Mouse (Mus musculus) hindbrain, embryonic 14.5 days (tissue): ENCODE measurements around the gene Rnf34. TPM values are rescaled to one million over a fixed set of nuclear protein-coding genes. Genes with fewer than 3 reads are reported as not detected.

Source experiments
- ATAC-seq: fragments of 200-750 bp; cut with Nextera tagmentation; 2 replicates; pipeline ENCODE4 v1.8.0; 2017; ENCODE audit warnings: moderate number of reproducible peaks, mild to moderate bottlenecking, moderate TSS enrichment, moderate library complexity; ENCODE audit not compliant: low FRiP score
- DNase-seq: peaks from one replicate; pipeline ENCODE4 v3.0.0-alpha.2; 2015; ENCODE audit warnings: low spot score
- H3K27ac ChIP-seq: fragments of 300-500 bp; sonication (generic); 2 replicates; pipeline ENCODE4 v1.5.1; 2014; ENCODE audit warnings: mild to moderate bottlenecking, moderate library complexity
- H3K27me3 ChIP-seq: fragments of 300-500 bp; sonication (generic); 2 replicates; pipeline ENCODE4 v1.6.1; 2014; ENCODE audit warnings: mild to moderate bottlenecking, low read length, mixed read lengths; ENCODE audit not compliant: control insufficient read depth, insufficient read depth
- H3K36me3 ChIP-seq: fragments of 300-500 bp; sonication (generic); replicated peaks from 2 replicates; pipeline ENCODE4 v1.6.1; 2014; ENCODE audit not compliant: control insufficient read depth, insufficient read depth
- H3K4me1 ChIP-seq: fragments of 300-500 bp; sonication (generic); replicated peaks from 2 replicates; pipeline ENCODE4 v1.6.1; 2014; ENCODE audit warnings: antibody characterized with exemption, low read length, mixed read lengths; ENCODE audit not compliant: control insufficient read depth, insufficient read depth
- H3K4me2 ChIP-seq: fragments of 300-500 bp; sonication (generic); replicated peaks from 2 replicates; pipeline ENCODE4 v1.6.1; 2014; ENCODE audit warnings: mild to moderate bottlenecking, moderate library complexity
- H3K4me3 ChIP-seq: fragments of 300-500 bp; sonication (generic); replicated peaks from 2 replicates; pipeline ENCODE4 v1.5.1; 2014; ENCODE audit warnings: mild to moderate bottlenecking, low read length
- H3K9ac ChIP-seq: fragments of 300-500 bp; sonication (generic); 2 replicates; pipeline ENCODE4 v1.6.1; 2014
- H3K9me3 ChIP-seq: fragments of 300-500 bp; sonication (generic); 2 replicates; pipeline ENCODE4 v1.6.1; 2016; ENCODE audit warnings: low read length; ENCODE audit not compliant: control insufficient read depth
- WGBS: fragments of 180-500 bp; shearing (Covaris S2); extraction: QIAGEN DNeasy Blood & Tissue Kit; methylation state at CpG from one replicate; pipeline ENCODE4 v1.1.7; 2014; 5-methylcytosine and 5-hydroxymethylcytosine counted together
- polyA plus RNA-seq: library from polyadenylated mRNA; unstranded; fragments of >200 nt; fragmentation: Nextera tagmentation; extraction: Ambion mirVana; gene quantifications from 2 replicates; pipeline ENCODE4 v1.2.1, GENCODE M21; 2014

Rnf34 gene
- polyA plus RNA-seq, 1 experiment from 2014 or later, result 54.8 TPM

DNA sequence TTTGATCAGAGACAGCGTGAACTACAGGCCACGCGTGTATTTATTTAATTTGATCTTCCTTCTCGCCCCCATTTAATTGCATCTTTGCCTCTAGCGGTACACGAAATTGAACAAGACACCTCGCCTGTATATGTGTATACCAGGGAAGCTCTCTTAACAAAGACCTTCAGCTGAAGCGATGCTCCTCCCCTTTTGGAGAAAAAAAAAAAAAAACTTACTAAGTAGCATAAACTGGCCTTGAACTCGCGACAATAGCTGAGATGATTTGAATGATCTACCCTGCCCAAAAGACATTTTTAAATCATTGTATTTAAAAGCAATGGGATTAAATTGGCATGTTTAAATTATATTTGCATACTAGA lies 28.3 kb upstream of the Rnf34 start:
- no peaks in the 10 kb centered on the region for H3K9me3 ChIP-seq
- DNase-seq (no peak), ATAC-seq (peak; percentile 47)
- H3K27me3 ChIP-seq, result no peaks in the 10 kb centered on the region
- peaks cover 29% of the 10 kb centered on the region for H3K36me3 ChIP-seq
- H3K4me1 ChIP-seq, result peaks cover 13% of the 10 kb centered on the region
- peak overlapping the region; percentile 62 for H3K4me3 ChIP-seq
- WGBS, result under 1% methylated on average over 10 of the region's 10 CpGs
- peak overlapping the region; percentile 72 for H3K9ac ChIP-seq
- peak overlapping the region; percentile 72 for H3K4me2 ChIP-seq
- H3K27ac ChIP-seq, result peak overlapping the region; percentile 93

DNA sequence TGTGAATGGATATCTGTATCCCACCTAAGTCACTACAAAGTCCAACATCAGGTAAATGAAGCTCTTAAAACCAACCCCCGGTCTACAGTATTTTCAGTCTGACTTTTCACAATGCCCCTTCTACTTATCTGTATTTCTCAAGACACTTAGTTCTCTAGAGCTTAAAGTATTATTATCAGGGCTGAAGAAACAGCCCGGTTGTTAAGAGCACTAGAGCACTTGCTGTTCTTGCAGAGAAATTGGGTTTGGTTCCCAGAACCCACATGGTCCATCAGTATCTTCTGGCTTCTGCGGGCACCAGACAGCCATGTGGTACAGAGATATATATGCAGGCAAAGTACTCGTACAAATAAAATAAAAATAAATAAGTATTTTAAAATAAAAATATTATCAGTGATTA lies 27.4 kb upstream of the Rnf34 start:
- Histone ChIP-seq H3K36me3 (peaks cover 21% of the 10 kb centered on the region), H3K4me3 (no peak overlapping the region), H3K27ac (no peak overlapping the region), H3K9me3 (no peaks in the 10 kb centered on the region), H3K27me3 (no peaks in the 10 kb centered on the region), H3K4me2 (no peak overlapping the region), H3K4me1 (peaks cover 13% of the 10 kb centered on the region), H3K9ac (no peak overlapping the region)
- DNase-seq (no peak), ATAC-seq (no peak)
- 91% methylated on average over 4 of the region's 4 CpGs for WGBS

DNA sequence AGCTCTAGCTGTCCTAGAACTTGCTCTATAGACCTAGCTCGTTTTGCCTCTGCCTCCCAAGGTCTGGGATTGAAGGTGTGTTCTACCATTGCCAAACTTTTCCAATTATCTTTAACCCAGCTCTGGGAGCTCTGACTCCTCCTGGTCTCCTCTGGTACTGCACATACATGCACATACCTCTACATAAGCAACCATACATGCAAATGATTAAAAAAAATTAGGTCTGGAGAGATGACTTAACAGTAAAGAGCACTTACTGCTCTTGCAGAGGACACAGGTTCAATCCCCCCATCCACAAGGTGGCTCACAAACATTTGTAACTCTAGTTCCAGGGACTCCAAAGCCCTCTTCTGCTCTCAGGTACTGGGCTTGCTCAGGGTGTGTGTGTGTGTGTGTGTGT lies 25.9 kb upstream of the Rnf34 start:
- H3K36me3 ChIP-seq, result peaks cover 6% of the 10 kb centered on the region; the same call in 1 of the 2 replicates
- no peak overlapping the region for H3K27ac ChIP-seq
- H3K4me1 ChIP-seq, result peaks cover 13% of the 10 kb centered on the region
- no peak overlapping the region for H3K4me3 ChIP-seq
- no peaks in the 10 kb centered on the region for H3K9me3 ChIP-seq
- no peak overlapping the region for H3K9ac ChIP-seq
- WGBS, result 62% methylated on average over 1 of the region's 1 CpGs
- DNase-seq (no peak), ATAC-seq (no peak)
- no peak overlapping the region for H3K4me2 ChIP-seq
- H3K27me3 ChIP-seq, result no peaks in the 10 kb centered on the region

DNA sequence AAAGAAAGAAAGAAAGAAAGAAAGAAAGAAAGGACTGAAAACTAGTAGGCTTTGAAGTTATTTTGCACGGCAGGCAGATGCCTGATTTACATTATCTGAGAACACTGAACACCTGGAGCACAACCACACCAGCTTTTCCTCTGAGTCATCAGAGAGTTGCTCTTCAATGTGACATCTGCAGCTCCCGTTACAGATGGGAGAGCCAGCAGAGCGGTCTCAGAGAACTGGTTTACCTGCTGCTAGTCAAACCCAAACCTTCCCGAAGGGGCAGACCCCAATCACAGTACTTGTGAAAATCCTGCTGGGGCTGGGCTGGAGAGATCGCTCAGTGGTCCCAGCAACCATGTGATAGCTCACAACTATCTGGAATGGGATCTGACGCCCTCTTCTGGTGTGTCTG lies 25.4 kb upstream of the Rnf34 start:
- Histone ChIP-seq H3K27me3 (no peaks in the 10 kb centered on the region), H3K36me3 (peaks cover under 1% of the 10 kb centered on the region; the same call in 1 of the 2 replicates), H3K4me2 (no peak overlapping the region), H3K9ac (no peak overlapping the region), H3K4me3 (no peak overlapping the region), H3K27ac (no peak overlapping the region), H3K9me3 (no peaks in the 10 kb centered on the region), H3K4me1 (peaks cover 9% of the 10 kb centered on the region)
- 67% methylated on average over 6 of the region's 6 CpGs for WGBS
- DNase-seq (no peak), ATAC-seq (no peak)

DNA sequence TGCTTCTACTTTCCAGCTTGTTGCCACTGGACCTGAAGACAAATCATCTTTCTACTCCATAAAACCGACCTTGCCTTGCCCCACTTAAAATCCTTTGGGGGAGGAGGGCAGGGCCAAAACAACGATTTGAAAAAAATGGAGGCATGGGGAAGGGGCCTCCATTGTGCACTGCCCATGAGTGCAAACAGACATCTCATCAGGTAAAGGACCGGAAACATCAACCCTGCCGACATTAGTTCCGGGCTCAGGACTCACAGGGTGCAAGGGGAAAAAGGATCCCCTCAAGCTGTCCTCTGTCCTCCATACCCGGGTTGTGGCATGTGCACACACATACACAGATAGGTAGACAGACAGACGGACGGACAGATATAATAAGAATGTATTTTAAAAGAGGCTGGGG lies 24.7 kb upstream of the Rnf34 start:
- Histone ChIP-seq H3K36me3 (no peaks in the 10 kb centered on the region), H3K9me3 (no peaks in the 10 kb centered on the region), H3K9ac (no peak overlapping the region), H3K4me2 (no peak overlapping the region), H3K27me3 (no peaks in the 10 kb centered on the region), H3K27ac (no peak overlapping the region), H3K4me3 (no peak overlapping the region), H3K4me1 (peaks cover 2% of the 10 kb centered on the region)
- ATAC-seq (no peak), DNase-seq (no peak)
- WGBS, result 85% methylated on average over 8 of the region's 8 CpGs

DNA sequence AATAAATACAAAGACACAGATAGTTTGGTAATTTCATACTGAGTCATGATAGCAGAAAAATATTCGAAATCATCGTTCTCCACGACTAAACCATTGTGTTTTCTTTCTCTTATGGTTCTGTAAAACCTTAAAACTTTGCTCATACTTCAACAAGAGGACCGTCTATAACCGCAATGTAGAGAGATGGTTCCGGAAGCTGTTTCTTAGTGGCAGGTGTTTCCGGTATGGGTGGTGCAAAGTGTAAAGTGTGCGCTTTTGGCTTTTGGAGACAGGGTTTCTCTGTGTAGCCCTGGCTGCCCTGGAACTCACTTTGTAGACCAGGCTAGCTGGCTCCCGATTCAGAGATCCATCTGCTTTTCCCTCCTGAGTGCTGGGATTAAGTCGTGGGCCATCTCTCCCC lies 17.3 kb upstream of the Rnf34 start:
- Histone ChIP-seq H3K36me3 (no peaks in the 10 kb centered on the region), H3K4me3 (no peak overlapping the region), H3K9me3 (no peaks in the 10 kb centered on the region), H3K4me2 (no peak overlapping the region), H3K4me1 (no peaks in the 10 kb centered on the region), H3K27me3 (no peaks in the 10 kb centered on the region), H3K9ac (no peak overlapping the region), H3K27ac (no peak overlapping the region)
- WGBS, result 89% methylated on average over 10 of the region's 10 CpGs
- DNase-seq (no peak), ATAC-seq (no peak)

DNA sequence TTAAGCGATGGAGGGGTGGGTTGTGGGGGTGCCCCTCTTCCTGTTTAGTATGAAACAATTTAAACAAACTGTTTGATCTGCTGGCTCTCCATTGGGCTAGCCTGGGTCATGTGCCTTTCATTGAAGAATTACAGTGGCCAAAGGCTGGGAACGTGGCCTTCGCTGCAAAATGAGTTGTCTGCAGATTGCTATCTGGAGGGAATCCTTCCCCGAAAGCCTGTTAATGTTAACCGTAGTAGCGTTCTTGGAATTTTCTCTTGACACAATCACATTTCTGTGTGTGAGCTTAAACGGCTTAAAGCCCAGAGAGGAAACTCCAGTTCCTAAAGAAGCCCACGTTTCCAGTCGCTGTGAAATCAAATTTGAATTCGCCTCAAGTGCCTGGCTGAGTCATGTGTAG lies 16.9 kb upstream of the Rnf34 start:
- DNase-seq (no peak), ATAC-seq (no peak)
- H3K4me1 ChIP-seq, result no peaks in the 10 kb centered on the region
- no peak overlapping the region for H3K4me3 ChIP-seq
- no peaks in the 10 kb centered on the region for H3K36me3 ChIP-seq
- no peak overlapping the region for H3K4me2 ChIP-seq
- no peak overlapping the region for H3K9ac ChIP-seq
- no peaks in the 10 kb centered on the region for H3K9me3 ChIP-seq
- no peak overlapping the region for H3K27ac ChIP-seq
- no peaks in the 10 kb centered on the region for H3K27me3 ChIP-seq
- WGBS, result 82% methylated on average over 10 of the region's 10 CpGs

DNA sequence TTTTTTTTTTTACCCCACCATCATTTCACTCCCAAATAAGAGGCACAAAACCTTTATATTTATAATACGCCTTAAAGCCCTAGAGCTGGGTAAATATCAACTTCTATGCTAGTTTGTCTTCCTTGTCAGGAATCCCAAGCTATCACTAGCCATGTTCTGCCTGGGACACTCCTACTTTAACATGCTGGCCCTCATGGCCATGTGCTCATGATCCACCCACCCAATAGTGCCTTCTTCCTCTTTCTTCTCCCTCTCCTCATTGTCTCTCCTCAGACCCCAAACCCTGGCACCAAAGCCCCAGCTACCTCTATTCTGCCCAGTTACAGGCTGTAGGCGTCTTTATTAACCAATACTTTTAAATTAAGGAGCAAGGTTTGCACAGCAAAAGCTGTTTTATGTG lies 8.7 kb upstream of the Rnf34 start:
- no peaks in the 10 kb centered on the region for H3K4me1 ChIP-seq
- 95% methylated on average over 2 of the region's 2 CpGs for WGBS
- H3K36me3 ChIP-seq, result no peaks in the 10 kb centered on the region
- no peak overlapping the region for H3K9ac ChIP-seq
- H3K4me2 ChIP-seq, result no peak overlapping the region
- H3K9me3 ChIP-seq, result no peaks in the 10 kb centered on the region
- no peak for DNase-seq
- no peak for ATAC-seq
- no peaks in the 10 kb centered on the region for H3K27me3 ChIP-seq
- H3K4me3 ChIP-seq, result no peak overlapping the region
- no peak overlapping the region for H3K27ac ChIP-seq

DNA sequence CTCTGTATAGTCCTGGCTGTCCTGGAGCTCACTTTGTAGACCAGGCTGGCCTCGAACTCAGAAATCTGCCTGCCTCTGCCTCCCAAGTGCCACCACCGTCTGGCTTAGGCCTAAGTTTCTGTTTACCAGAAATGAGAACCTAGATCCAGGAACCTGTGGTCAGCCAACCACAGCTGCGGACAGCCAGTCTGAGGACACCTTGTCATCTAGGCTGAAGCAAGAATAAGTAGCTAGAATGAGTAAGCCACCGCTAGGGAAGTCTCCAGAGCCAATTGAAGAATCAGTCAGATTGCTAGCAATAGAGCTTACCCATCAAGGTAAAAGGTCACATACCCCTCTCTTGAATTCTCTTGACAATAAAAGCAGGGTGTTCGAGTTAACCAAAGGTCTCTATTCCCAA lies 6.0 kb upstream of the Rnf34 start:
- ATAC-seq, result no peak
- Histone ChIP-seq H3K4me1 (peaks cover 6% of the 10 kb centered on the region; the same call in 1 of the 2 replicates), H3K9ac (no peak overlapping the region), H3K4me3 (no peak overlapping the region), H3K27me3 (no peaks in the 10 kb centered on the region), H3K4me2 (no peak overlapping the region), H3K9me3 (no peaks in the 10 kb centered on the region), H3K36me3 (no peaks in the 10 kb centered on the region), H3K27ac (no peak overlapping the region)
- no peak for DNase-seq
- 94% methylated on average over 5 of the region's 5 CpGs for WGBS

DNA sequence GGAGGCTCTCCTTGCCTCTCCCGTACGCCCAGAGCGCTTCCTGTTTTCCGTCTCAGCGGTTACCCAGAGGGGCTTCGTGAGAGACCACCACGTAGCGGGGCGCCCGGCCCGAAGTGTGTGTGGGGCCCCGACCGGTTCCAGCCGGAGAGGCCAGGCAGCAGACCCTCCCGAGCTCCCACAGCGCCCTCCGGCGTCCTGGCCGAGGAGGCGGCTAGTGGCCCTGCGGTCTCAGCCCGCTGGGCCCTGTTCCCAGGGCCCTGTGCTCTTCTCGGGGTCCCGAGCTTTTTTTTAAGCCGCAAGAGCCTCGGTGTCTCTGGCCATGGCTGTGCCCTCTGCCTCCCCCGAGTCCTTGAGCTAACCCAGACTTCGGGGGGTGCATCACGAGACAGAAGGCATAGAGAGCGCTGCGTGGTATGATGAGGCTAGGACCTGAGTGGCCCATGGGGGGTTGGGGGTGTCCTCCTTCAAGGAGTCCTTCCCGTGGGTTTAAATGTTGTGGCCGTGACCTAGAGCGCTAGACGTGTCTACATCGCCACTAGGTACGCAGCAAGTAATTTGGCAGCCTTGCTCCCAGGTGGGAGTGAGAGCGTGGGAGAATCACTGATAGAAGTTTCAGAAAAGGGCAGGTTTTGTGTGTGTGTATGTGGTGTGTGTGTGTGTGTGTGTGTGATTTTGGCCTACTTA lies 613 bp downstream of the Rnf34 start:
- DNase-seq (peak; percentile 32), ATAC-seq (peak; percentile 82)
- Histone ChIP-seq H3K9ac (peak overlapping the region; percentile 88), H3K4me3 (peak overlapping the region; percentile 96), H3K4me1 (peaks cover 19% of the 10 kb centered on the region), H3K27ac (peak overlapping the region; percentile 96), H3K4me2 (peak overlapping the region; percentile 98), H3K27me3 (no peaks in the 10 kb centered on the region), H3K36me3 (no peaks in the 10 kb centered on the region), H3K9me3 (no peaks in the 10 kb centered on the region)
- under 1% methylated on average over 36 of the region's 38 CpGs for WGBS
